Mouse (Mus musculus) CH12.LX (cell line): ENCODE data around the gene Fancc. TPM values are rescaled to one million over a fixed set of nuclear protein-coding genes. Genes with fewer than 3 reads are reported as not detected.

Experiments
- DNase-seq: peaks from one replicate; pipeline ENCODE4 v3.0.0-alpha.2; 2013; ENCODE audit errors: extremely low read depth
- H3K27ac ChIP-seq: 2 replicates; pipeline ENCODE4 v1.5.1; 2012; ENCODE audit warnings: low read depth, mild to moderate bottlenecking, control low read depth, moderate library complexity; ENCODE audit not compliant: insufficient read depth
- H3K27me3 ChIP-seq: replicated peaks from 2 replicates; pipeline ENCODE3; 2012; ENCODE audit warnings: inconsistent platforms
- H3K36me3 ChIP-seq, 2 experiments: replicated peaks in 1 of 2; 2 replicates each; pipeline versions ENCODE3 to v1.6.1; 2012; ENCODE audit warnings: inconsistent platforms in 1 of 2, low read length in 1 of 2, mild to moderate bottlenecking in 1 of 2, mixed read lengths in 1 of 2, moderate library complexity in 1 of 2; ENCODE audit not compliant: control insufficient read depth in 1 of 2, insufficient read depth in 1 of 2
- H3K4me1 ChIP-seq, 2 experiments: 2 replicates each; pipeline ENCODE4 v1.6.1; 2012; ENCODE audit warnings: inconsistent platforms in 1 of 2, moderate library complexity in 1 of 2; ENCODE audit not compliant: insufficient read depth in 2 of 2, control insufficient read depth in 1 of 2
- H3K4me2 ChIP-seq: 2 replicates; pipeline ENCODE4 v1.6.1; 2012; ENCODE audit warnings: low read depth, mild to moderate bottlenecking, control low read depth; ENCODE audit not compliant: poor library complexity, insufficient read depth, severe bottlenecking
- H3K4me3 ChIP-seq, 3 experiments: fragments of 150-350 bp in 1 of 3; sonication (generic) in 1 of 3; replicated peaks in 1 of 3; 2 replicates each; pipeline versions ENCODE3 to v1.5.1; 2011 to 2012; ENCODE audit warnings: low read depth in 2 of 3, low read length in 2 of 3, mild to moderate bottlenecking in 2 of 3, moderate library complexity in 2 of 3, control low read depth in 1 of 3, improper control_type of control experiment in 1 of 3, inconsistent platforms in 1 of 3, mixed read lengths in 1 of 3; ENCODE audit not compliant: poor library complexity in 1 of 3
- H3K79me2 ChIP-seq: replicated peaks from 2 replicates; pipeline ENCODE4 v1.6.1; 2012; ENCODE audit warnings: mild to moderate bottlenecking, moderate library complexity; ENCODE audit not compliant: control insufficient read depth, poor library complexity, insufficient read depth, severe bottlenecking; ENCODE audit errors: extremely low read depth
- H3K9ac ChIP-seq: 2 replicates; pipeline ENCODE4 v1.6.1; 2012; ENCODE audit warnings: low read depth, mild to moderate bottlenecking, control low read depth, moderate library complexity; ENCODE audit not compliant: insufficient read depth
- H3K9me3 ChIP-seq: replicated peaks from 2 replicates; pipeline ENCODE3; 2012; ENCODE audit warnings: low read length, inconsistent platforms, mixed read lengths
- BHLHE40 ChIP-seq: IDR thresholded peaks from 2 replicates; pipeline ENCODE4 v1.6.1; 2011; ENCODE audit warnings: mild to moderate bottlenecking, low read depth, low read length, improper control_type of control experiment
- CTCF ChIP-seq, 2 experiments: IDR thresholded peaks in 1 of 2; conservative IDR thresholded peaks in 1 of 2; 2 replicates each; pipeline ENCODE4 v1.5.1; 2011 to 2012; ENCODE audit warnings: low read depth in 2 of 2, low read length in 2 of 2, improper control_type of control experiment in 1 of 2, inconsistent platforms in 1 of 2, mild to moderate bottlenecking in 1 of 2, moderate library complexity in 1 of 2
- EP300 ChIP-seq: IDR thresholded peaks from 2 replicates; pipeline ENCODE4 v1.6.1; 2011; ENCODE audit warnings: low read length, improper control_type of control experiment
- JUND ChIP-seq: conservative IDR thresholded peaks from 2 replicates; pipeline ENCODE4 v1.6.1; 2011; ENCODE audit warnings: low read depth, low read length, improper control_type of control experiment
- KAT2A ChIP-seq: IDR thresholded peaks from 2 replicates; pipeline ENCODE4 v1.6.1; 2012; ENCODE audit warnings: low read length, improper control_type of control experiment, inconsistent platforms; ENCODE audit not compliant: insufficient replicate concordance
- POLR2A ChIP-seq: IDR thresholded peaks from 2 replicates; pipeline ENCODE4 v1.6.1; 2011; ENCODE audit warnings: low read depth, mild to moderate bottlenecking, improper control_type of control experiment, low read length
- RAD21 ChIP-seq: IDR thresholded peaks from 2 replicates; pipeline ENCODE4 v1.6.1; 2011; ENCODE audit warnings: low read depth, mild to moderate bottlenecking, low read length, improper control_type of control experiment, moderate library complexity
- USF2 ChIP-seq: conservative IDR thresholded peaks from 2 replicates; pipeline ENCODE4 v1.6.1; 2011; ENCODE audit warnings: low read depth, low read length, improper control_type of control experiment
- dilution Hi-C: fragments of 300-500 bp; cut with MboI; formaldehyde crosslinking; loops from 2 replicates; pipeline ENCODE4 v1.14.3; 2020; ENCODE audit warnings: low sequenced_read_pairs; ENCODE audit not compliant: extremely low pct_unique_long_range_greater_than_20kb, extremely low pct_ligation_motif_present
- in situ Hi-C: fragments of 300-500 bp; cut with MboI; formaldehyde crosslinking; loops from 3 replicates; pipeline ENCODE4 v1.14.3; 2019; ENCODE audit warnings: low sequenced_read_pairs, low pct_ligation_motif_present, low pct_unique_long_range_greater_than_20kb, mixed read lengths
- polyA plus RNA-seq: library from polyadenylated mRNA; unstranded; fragments of >175 nt; gene quantifications from 2 replicates; pipeline ENCODE4 v1.2.1, GENCODE M21; 2012; ENCODE audit warnings: low read depth; ENCODE audit not compliant: insufficient read length
- total RNA-seq, 2 experiments: library from RNA; depleted of rRNA; stranded (reverse); fragments of 300-350 nt in 1 of 2; fragments of >200 nt in 1 of 2; gene quantifications; 2 replicates each; pipeline ENCODE4 v1.2.3; 2012 to 2014

The Fancc gene
- total and polyA plus RNA-seq, 3 experiments: 8.2 to 12.4 (median 8.7) TPM

DNA sequence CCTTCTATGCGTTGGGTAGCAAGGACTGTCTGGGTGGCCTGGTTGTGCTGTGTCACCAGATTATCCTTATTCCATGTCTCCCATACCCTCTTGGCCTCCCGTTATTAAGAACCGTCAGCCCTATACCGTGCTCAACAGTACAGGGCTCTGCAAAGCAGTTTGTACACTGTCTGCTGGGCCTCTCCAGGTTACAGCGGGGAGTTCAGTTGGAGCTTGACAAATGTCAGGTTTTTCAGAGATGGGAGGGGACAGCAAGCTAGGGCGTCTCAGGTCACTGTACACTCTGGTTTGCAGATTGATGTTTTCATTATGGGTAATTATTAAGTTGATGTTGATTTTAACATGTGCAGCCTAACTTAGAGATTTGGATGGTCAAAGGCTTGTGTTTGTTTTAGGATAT, 240.9 kb downstream of the Fancc start:
- Histone ChIP-seq H3K27me3 (no peaks in the 10 kb centered on the region), H3K27ac (no peak overlapping the region), H3K79me2 (peaks cover 7% of the 10 kb centered on the region; the same call in 1 of the 2 replicates), H3K36me3 (peaks cover 5 to 60% of the 10 kb centered on the region in 2 experiments), H3K9me3 (no peaks in the 10 kb centered on the region), H3K4me3 (no peak overlapping the region), H3K9ac (no peak overlapping the region), H3K4me1 (peaks cover 20 to 40% of the 10 kb centered on the region in 2 experiments), H3K4me2 (no peak overlapping the region)
- TF ChIP-seq POLR2A (no peak), RAD21 (no peak)
- dilution Hi-C loops: no loop called here
- DNase-seq: no peak
- in situ Hi-C loops: no loop called here

DNA sequence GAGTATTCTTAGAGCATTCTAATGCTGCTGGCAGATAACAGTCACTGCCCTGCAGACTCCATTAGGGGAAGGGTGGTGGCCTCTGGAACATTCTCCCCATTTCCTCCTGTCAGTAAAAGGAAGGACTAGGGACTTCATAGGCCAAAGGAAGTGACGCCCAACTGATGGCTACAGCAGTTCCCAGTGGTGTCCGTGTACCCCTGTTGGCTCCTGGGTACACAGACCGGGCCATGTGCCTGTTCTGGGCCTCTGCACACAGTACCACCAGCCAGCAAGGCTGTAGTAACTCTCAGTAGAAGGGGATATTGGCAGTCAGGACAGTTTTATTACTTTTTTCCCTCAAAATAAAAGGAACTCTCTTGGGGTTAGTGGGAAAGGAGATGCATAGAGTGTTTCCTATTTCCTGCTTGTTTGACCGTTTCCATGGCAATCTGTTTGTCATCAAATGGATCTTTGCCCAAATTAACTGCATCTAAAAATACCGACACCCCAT, 241.5 kb downstream of the Fancc start:
- H3K27ac ChIP-seq: no peak overlapping the region
- peaks cover 5 to 58% of the 10 kb centered on the region in 2 experiments for H3K36me3 ChIP-seq
- no peak overlapping the region for H3K9ac ChIP-seq
- dilution Hi-C loops (no loop called here), in situ Hi-C loops (no loop called here)
- no peak overlapping the region for H3K4me2 ChIP-seq
- TF ChIP-seq USF2 (no peak), JUND (no peak)
- H3K4me1 ChIP-seq: peaks cover 20 to 46% of the 10 kb centered on the region in 2 experiments
- DNase-seq: no peak
- H3K9me3 ChIP-seq: no peaks in the 10 kb centered on the region
- peaks cover 7% of the 10 kb centered on the region; the same call in 1 of the 2 replicates for H3K79me2 ChIP-seq
- H3K27me3 ChIP-seq: no peaks in the 10 kb centered on the region
- H3K4me3 ChIP-seq: no peak overlapping the region

DNA sequence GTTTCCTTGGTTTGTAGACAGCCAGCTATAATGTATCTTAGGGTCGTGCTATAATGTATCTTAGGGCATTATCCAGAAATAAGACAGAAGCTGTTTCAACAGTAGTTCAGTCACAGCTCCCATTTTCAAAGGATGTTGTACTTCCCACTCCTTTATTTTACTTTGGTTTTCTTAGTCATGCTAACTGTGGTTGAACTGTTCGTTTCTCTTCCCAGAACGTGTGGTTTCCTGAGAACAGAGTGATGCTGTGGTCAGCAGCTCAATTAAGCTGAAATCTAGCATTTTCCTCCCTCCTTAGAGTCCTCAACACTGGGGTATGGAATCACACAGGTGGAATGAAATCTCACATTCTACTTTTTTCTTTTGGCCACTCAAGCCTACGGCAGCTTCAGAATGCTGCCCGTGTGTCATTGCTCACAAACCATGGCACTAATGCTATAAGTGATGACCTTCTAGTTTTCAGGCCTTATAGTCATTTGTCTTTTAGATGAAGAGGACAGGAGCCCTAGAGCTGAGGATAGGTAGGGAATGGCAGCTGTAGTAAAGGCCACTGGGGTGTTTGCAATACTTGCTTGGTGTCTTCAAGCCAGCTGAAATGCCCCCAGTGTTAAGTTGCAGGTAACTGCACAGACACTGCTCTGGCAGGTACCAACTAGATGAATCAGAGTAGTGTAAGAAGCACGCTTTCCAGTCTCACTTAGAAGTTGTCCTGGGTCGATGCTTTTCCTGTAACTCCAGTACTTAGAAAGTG, 243.0 kb downstream of the Fancc start:
- Histone ChIP-seq H3K4me2 (peak overlapping the region; percentile 17; the same call in 1 of the 2 replicates), H3K79me2 (peaks cover 7% of the 10 kb centered on the region; the same call in 1 of the 2 replicates), H3K36me3 (peaks cover 5 to 55% of the 10 kb centered on the region in 2 experiments), H3K4me3 (no peak overlapping the region), H3K9ac (0 out of 2 replicates have a peak overlapping the region, but pooled peaks have one; percentile 17), H3K4me1 (peaks cover 25 to 61% of the 10 kb centered on the region in 2 experiments), H3K9me3 (no peaks in the 10 kb centered on the region), H3K27ac (no peak overlapping the region), H3K27me3 (no peaks in the 10 kb centered on the region)
- DNase-seq: no peak
- TF ChIP-seq BHLHE40 (peak; percentile 19; the same call in 1 of the 2 replicates), KAT2A (no peak), POLR2A (no peak), EP300 (peak; percentile 49; the same call in 1 of the 2 replicates), CTCF (conservative IDR thresholded peaks at IDR 0.05 in 1 of 2, IDR thresholded peaks at IDR 0.05 in 1 of 2; ENCODE audit: low read depth in 2 of 2, low read length in 2 of 2) (no peak)
- in situ Hi-C loops (no loop called here), dilution Hi-C loops (no loop called here)
